Mouse (Mus musculus): ENCODE results near the gene Myo7a. TPM values are rescaled to one million over a fixed set of nuclear protein-coding genes. Genes with fewer than 3 reads are reported as not detected.

Gene Myo7a
- polyA plus RNA-seq, 1 experiment from 2014 or later = 7.7 TPM

DNA sequence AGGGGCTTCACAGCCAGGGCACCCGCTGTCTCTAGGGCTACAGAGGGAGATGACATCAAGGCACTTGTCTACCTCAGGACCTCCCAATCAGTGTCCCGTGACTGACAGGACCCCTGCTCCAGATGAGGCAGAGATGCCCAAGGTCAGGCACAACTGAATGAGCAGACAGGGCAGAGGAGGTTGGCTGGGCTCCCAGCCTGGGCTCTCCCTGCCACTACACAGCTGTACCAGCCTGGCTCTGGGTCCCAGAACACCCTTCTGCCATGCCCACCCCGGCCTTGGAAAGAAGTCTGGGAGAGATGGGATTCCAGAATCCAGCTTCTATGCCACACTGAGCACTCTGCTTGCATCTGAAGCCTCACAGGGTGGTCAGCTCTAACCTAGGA, 36.9 kb upstream of the Myo7a start:
- no peak overlapping the region for H3K4me3 ChIP-seq (ENCODE audit: low read depth, low read length)
- 58% methylated on average over 3 of the region's 3 CpGs for WGBS
- H3K4me1 ChIP-seq (ENCODE audit: control insufficient read depth, insufficient read depth, low read length) = 0 out of 2 replicates have a peak, but pooled peaks cover 2% of the 10 kb centered on the region
- no peaks in the 10 kb centered on the region for H3K36me3 ChIP-seq (ENCODE audit: control insufficient read depth, insufficient read depth, low read length)
- DNase-seq (ENCODE audit: low spot score) (no peak), ATAC-seq (0 out of 2 replicates have a peak, but pooled peaks have one; percentile 19)
- no peak overlapping the region for H3K9ac ChIP-seq (ENCODE audit: low read length)
- no peak overlapping the region for H3K27ac ChIP-seq (ENCODE audit: low read depth, low read length)
- no peaks in the 10 kb centered on the region for H3K27me3 ChIP-seq (replicated peaks; ENCODE audit: control insufficient read depth, insufficient read depth, low read length)
- H3K9me3 ChIP-seq (replicated peaks; ENCODE audit: control insufficient read depth, low read length) = no peaks in the 10 kb centered on the region
- no peak overlapping the region for H3K4me2 ChIP-seq (ENCODE audit: low read length)

- H3K9me3 ChIP-seq (replicated peaks; ENCODE audit: control insufficient read depth, low read length) = no peaks in the 10 kb centered on the region
- H3K4me3 ChIP-seq (ENCODE audit: low read depth, low read length) = no peak overlapping the region
- H3K36me3 ChIP-seq (ENCODE audit: control insufficient read depth, insufficient read depth, low read length) = no peaks in the 10 kb centered on the region
- DNase-seq (ENCODE audit: low spot score) = peak; percentile 81
- H3K27ac ChIP-seq (ENCODE audit: low read depth, low read length) = no peak overlapping the region
- H3K4me1 ChIP-seq (ENCODE audit: control insufficient read depth, insufficient read depth, low read length) = 0 out of 2 replicates have a peak, but pooled peaks cover 2% of the 10 kb centered on the region
- peak; percentile 54 for ATAC-seq
- H3K9ac ChIP-seq (ENCODE audit: low read length) = no peak overlapping the region
- H3K4me2 ChIP-seq (ENCODE audit: low read length) = no peak overlapping the region
- WGBS = 33% methylated on average over 7 of the region's 8 CpGs
- H3K27me3 ChIP-seq (replicated peaks; ENCODE audit: control insufficient read depth, insufficient read depth, low read length) = no peaks in the 10 kb centered on the region
Measured at GRCm38 (mm10) chr7:98155546-98156279, 36.4 kb upstream of the Myo7a start.

DNA sequence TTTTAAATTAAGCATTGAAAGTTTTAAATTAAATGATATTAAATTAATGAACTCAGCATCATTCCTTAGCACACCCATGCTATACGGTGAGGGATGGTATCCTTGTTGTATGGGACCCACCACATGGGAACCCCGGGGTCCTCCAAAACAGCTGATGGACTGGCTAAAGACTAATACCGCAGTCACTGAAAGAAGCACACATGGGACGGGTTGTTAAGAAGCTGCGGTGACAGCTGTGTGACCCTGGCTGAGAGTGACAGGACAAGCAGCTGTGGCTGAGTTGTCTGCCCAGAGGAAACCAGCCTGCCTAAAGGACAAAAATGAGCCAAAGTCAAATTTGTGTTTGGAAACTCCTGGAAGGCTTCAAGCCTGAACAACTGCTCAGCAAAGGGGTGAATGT, 34.6 kb upstream of the Myo7a start:
- H3K36me3 ChIP-seq (ENCODE audit: control insufficient read depth, insufficient read depth, low read length) = no peaks in the 10 kb centered on the region
- WGBS = 90% methylated on average over 5 of the region's 5 CpGs
- no peak for ATAC-seq

GRCm38 (mm10) chr7:98153345-98153744, 34.0 kb upstream of the Myo7a start:
- Histone ChIP-seq H3K9ac (ENCODE audit: low read length) (no peak overlapping the region), H3K4me3 (ENCODE audit: low read depth, low read length) (no peak overlapping the region), H3K4me1 (ENCODE audit: control insufficient read depth, insufficient read depth, low read length) (peaks cover 10% of the 10 kb centered on the region), H3K27me3 (replicated peaks; ENCODE audit: control insufficient read depth, insufficient read depth, low read length) (no peaks in the 10 kb centered on the region), H3K4me2 (ENCODE audit: low read length) (no peak overlapping the region), H3K9me3 (replicated peaks; ENCODE audit: control insufficient read depth, low read length) (no peaks in the 10 kb centered on the region), H3K27ac (ENCODE audit: low read depth, low read length) (no peak overlapping the region), H3K36me3 (ENCODE audit: control insufficient read depth, insufficient read depth, low read length) (no peaks in the 10 kb centered on the region)
- DNase-seq (ENCODE audit: low spot score) (no peak), ATAC-seq (no peak)
- WGBS = 32% methylated on average over 3 of the region's 3 CpGs

More for the DNA sequence above, 34.6 kb upstream of the Myo7a start:
- H3K27me3 ChIP-seq (replicated peaks; ENCODE audit: control insufficient read depth, insufficient read depth, low read length) = no peaks in the 10 kb centered on the region
- H3K4me2 ChIP-seq (ENCODE audit: low read length) = no peak overlapping the region
- H3K4me1 ChIP-seq (ENCODE audit: control insufficient read depth, insufficient read depth, low read length) = peaks cover 10% of the 10 kb centered on the region
- no peak overlapping the region for H3K27ac ChIP-seq (ENCODE audit: low read depth, low read length)
- no peak for DNase-seq (ENCODE audit: low spot score)
- H3K9me3 ChIP-seq (replicated peaks; ENCODE audit: control insufficient read depth, low read length) = no peaks in the 10 kb centered on the region
- no peak overlapping the region for H3K9ac ChIP-seq (ENCODE audit: low read length)
- H3K4me3 ChIP-seq (ENCODE audit: low read depth, low read length) = no peak overlapping the region

DNA sequence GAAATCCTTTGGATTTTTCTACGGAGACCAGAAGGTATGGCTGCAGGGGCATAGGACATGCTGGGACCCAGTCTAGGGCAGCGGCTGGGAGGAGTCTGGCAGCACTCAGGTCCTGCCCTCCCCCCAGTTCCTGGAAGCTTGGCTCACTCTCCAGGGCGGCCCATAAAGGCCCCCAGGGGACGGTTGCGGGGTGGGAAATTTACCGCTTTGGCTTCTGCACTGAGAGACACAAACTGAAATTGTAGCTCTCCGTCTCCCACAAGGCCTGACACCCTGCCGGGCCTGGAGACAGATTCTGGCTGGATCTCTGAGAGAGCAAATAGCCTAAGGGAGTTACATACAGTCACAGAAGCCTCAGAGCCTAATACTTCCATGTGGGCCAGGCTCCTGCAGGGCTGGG, 33.1 kb upstream of the Myo7a start:
- ATAC-seq (no peak), DNase-seq (ENCODE audit: low spot score) (no peak)
- 55% methylated on average over 8 of the region's 8 CpGs for WGBS
- Histone ChIP-seq H3K9ac (ENCODE audit: low read length) (no peak overlapping the region), H3K36me3 (ENCODE audit: control insufficient read depth, insufficient read depth, low read length) (no peaks in the 10 kb centered on the region), H3K27ac (ENCODE audit: low read depth, low read length) (no peak overlapping the region), H3K4me2 (ENCODE audit: low read length) (no peak overlapping the region), H3K4me1 (ENCODE audit: control insufficient read depth, insufficient read depth, low read length) (peaks cover 10% of the 10 kb centered on the region), H3K4me3 (ENCODE audit: low read depth, low read length) (no peak overlapping the region), H3K27me3 (replicated peaks; ENCODE audit: control insufficient read depth, insufficient read depth, low read length) (no peaks in the 10 kb centered on the region), H3K9me3 (replicated peaks; ENCODE audit: control insufficient read depth, low read length) (no peaks in the 10 kb centered on the region)

DNA sequence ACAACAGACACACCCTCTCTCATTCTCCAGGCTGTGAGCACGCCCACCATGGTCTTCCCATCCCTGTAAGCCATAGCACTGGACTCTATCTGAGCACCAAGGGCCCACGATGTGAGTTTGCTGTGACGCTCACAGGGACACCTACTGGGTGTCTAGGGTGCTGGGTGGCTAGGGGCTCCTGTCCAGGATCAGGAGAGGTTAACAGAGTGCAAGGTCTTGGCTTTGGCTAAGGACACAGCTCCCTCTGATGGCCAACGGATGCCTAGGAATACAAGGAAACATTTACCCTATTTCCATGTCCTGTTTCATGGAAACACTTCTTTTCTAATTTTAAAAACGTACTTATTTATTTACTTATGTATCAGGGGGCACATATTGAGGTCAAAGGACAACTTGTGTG, 31.2 kb upstream of the Myo7a start:
- no peaks in the 10 kb centered on the region for H3K27me3 ChIP-seq (replicated peaks; ENCODE audit: control insufficient read depth, insufficient read depth, low read length)
- no peaks in the 10 kb centered on the region for H3K36me3 ChIP-seq (ENCODE audit: control insufficient read depth, insufficient read depth, low read length)
- peaks cover 7% of the 10 kb centered on the region for H3K4me1 ChIP-seq (ENCODE audit: control insufficient read depth, insufficient read depth, low read length)
- no peaks in the 10 kb centered on the region for H3K9me3 ChIP-seq (replicated peaks; ENCODE audit: control insufficient read depth, low read length)
- H3K4me3 ChIP-seq (ENCODE audit: low read depth, low read length) = no peak overlapping the region
- no peak overlapping the region for H3K27ac ChIP-seq (ENCODE audit: low read depth, low read length)
- ATAC-seq = no peak
- H3K9ac ChIP-seq (ENCODE audit: low read length) = no peak overlapping the region
- WGBS = 52% methylated on average over 5 of the region's 5 CpGs
- DNase-seq (ENCODE audit: low spot score) = no peak
- no peak overlapping the region for H3K4me2 ChIP-seq (ENCODE audit: low read length)

- no peak for ATAC-seq
- DNase-seq (ENCODE audit: low spot score) = no peak
- Histone ChIP-seq H3K27ac (ENCODE audit: low read depth, low read length) (no peak overlapping the region), H3K36me3 (ENCODE audit: control insufficient read depth, insufficient read depth, low read length) (0 out of 2 replicates have a peak, but pooled peaks cover under 1% of the 10 kb centered on the region), H3K9ac (ENCODE audit: low read length) (no peak overlapping the region), H3K4me1 (ENCODE audit: control insufficient read depth, insufficient read depth, low read length) (peaks cover 7% of the 10 kb centered on the region), H3K27me3 (replicated peaks; ENCODE audit: control insufficient read depth, insufficient read depth, low read length) (no peaks in the 10 kb centered on the region), H3K4me3 (ENCODE audit: low read depth, low read length) (no peak overlapping the region), H3K4me2 (ENCODE audit: low read length) (no peak overlapping the region), H3K9me3 (replicated peaks; ENCODE audit: control insufficient read depth, low read length) (no peaks in the 10 kb centered on the region)
- 16% methylated on average over 3 of the region's 3 CpGs for WGBS
Measured at GRCm38 (mm10) chr7:98149802-98150201, 30.5 kb upstream of the Myo7a start.

- no peaks in the 10 kb centered on the region for H3K27me3 ChIP-seq (replicated peaks; ENCODE audit: control insufficient read depth, insufficient read depth, low read length)
- H3K4me1 ChIP-seq (ENCODE audit: control insufficient read depth, insufficient read depth, low read length) = peaks cover 7% of the 10 kb centered on the region
- peak; percentile 73 for DNase-seq (ENCODE audit: low spot score)
- no peak overlapping the region for H3K9ac ChIP-seq (ENCODE audit: low read length)
- H3K36me3 ChIP-seq (ENCODE audit: control insufficient read depth, insufficient read depth, low read length) = 0 out of 2 replicates have a peak, but pooled peaks cover 3% of the 10 kb centered on the region
- H3K4me3 ChIP-seq (ENCODE audit: low read depth, low read length) = no peak overlapping the region
- ATAC-seq = peak; percentile 47; the same call in 1 of the 2 replicates
- no peaks in the 10 kb centered on the region for H3K9me3 ChIP-seq (replicated peaks; ENCODE audit: control insufficient read depth, low read length)
- 71% methylated on average over 10 of the region's 10 CpGs for WGBS
- no peak overlapping the region for H3K4me2 ChIP-seq (ENCODE audit: low read length)
- H3K27ac ChIP-seq (ENCODE audit: low read depth, low read length) = peak overlapping the region; percentile 49; the same call in 1 of the 2 replicates
Measured at GRCm38 (mm10) chr7:98148721-98149407, 29.5 kb upstream of the Myo7a start.

DNA sequence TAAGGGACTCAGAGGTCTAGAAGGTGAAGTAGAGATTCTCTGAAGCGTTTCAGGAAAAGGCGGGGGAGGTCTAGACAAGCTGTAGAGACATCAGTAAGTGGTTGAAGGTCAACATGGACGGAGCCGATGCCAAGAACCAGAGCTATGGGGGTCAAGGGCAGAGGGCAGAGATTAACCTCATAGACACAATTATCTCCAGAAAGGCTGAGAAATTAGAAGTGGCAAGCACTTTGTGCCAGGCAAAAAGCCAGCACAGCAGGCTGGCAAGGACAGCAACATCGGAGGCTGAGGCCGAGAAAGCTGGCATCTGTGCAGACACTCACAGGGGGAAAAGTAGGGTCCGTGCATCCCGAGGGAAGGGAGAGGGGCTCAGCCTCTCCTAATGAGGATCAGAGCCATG, 28.4 kb upstream of the Myo7a start:
- Histone ChIP-seq H3K4me1 (ENCODE audit: control insufficient read depth, insufficient read depth, low read length) (peaks cover 7% of the 10 kb centered on the region), H3K27ac (ENCODE audit: low read depth, low read length) (peak overlapping the region; percentile 49; the same call in 1 of the 2 replicates), H3K4me3 (ENCODE audit: low read depth, low read length) (no peak overlapping the region), H3K9me3 (replicated peaks; ENCODE audit: control insufficient read depth, low read length) (no peaks in the 10 kb centered on the region), H3K27me3 (replicated peaks; ENCODE audit: control insufficient read depth, insufficient read depth, low read length) (no peaks in the 10 kb centered on the region), H3K4me2 (ENCODE audit: low read length) (no peak overlapping the region), H3K9ac (ENCODE audit: low read length) (no peak overlapping the region), H3K36me3 (ENCODE audit: control insufficient read depth, insufficient read depth, low read length) (0 out of 2 replicates have a peak, but pooled peaks cover 3% of the 10 kb centered on the region)
- DNase-seq (ENCODE audit: low spot score) (no peak), ATAC-seq (no peak)
- 72% methylated on average over 8 of the region's 8 CpGs for WGBS
